Mouse (Mus musculus): Measurements from ENCODE around the gene Plet1. TPM values are rescaled to one million over a fixed set of nuclear protein-coding genes. Genes with fewer than 3 reads are reported as not detected.

Plet1 gene
- polyA plus RNA-seq, 1 experiment from 2014 or later = 1.1 TPM

- no peak overlapping the region for H3K4me2 ChIP-seq (replicated peaks)
- no peak for ATAC-seq (ENCODE audit: low FRiP score)
- H3K27ac ChIP-seq = no peak overlapping the region
- 90% methylated on average over 5 of the region's 5 CpGs for WGBS
- no peaks in the 10 kb centered on the region for H3K27me3 ChIP-seq
- no peaks in the 10 kb centered on the region for H3K9me3 ChIP-seq (replicated peaks)
- peaks cover 9% of the 10 kb centered on the region for H3K36me3 ChIP-seq
- no peak overlapping the region for H3K9ac ChIP-seq
- no peak overlapping the region for H3K4me3 ChIP-seq
- peaks cover 6% of the 10 kb centered on the region for H3K4me1 ChIP-seq
These were observed 28.2 kb downstream of the Plet1 start for GRCm38 (mm10) chr9:50522574-50522973.

GRCm38 (mm10) chr9:50524936-50525335 lies 30.6 kb downstream of the Plet1 start:
- no peak for ATAC-seq (ENCODE audit: low FRiP score)
- Histone ChIP-seq H3K27me3 (no peaks in the 10 kb centered on the region), H3K9ac (no peak overlapping the region), H3K27ac (no peak overlapping the region), H3K9me3 (replicated peaks) (no peaks in the 10 kb centered on the region), H3K36me3 (peaks cover 9% of the 10 kb centered on the region), H3K4me2 (replicated peaks) (no peak overlapping the region), H3K4me1 (peaks cover 11% of the 10 kb centered on the region), H3K4me3 (no peak overlapping the region)
- WGBS = 86% methylated on average over 5 of the region's 5 CpGs

GRCm38 (mm10) chr9:50525585-50525984 lies 31.3 kb downstream of the Plet1 start:
- H3K27me3 ChIP-seq = no peaks in the 10 kb centered on the region
- no peak overlapping the region for H3K27ac ChIP-seq
- H3K9ac ChIP-seq = no peak overlapping the region
- no peak overlapping the region for H3K4me2 ChIP-seq (replicated peaks)
- H3K4me3 ChIP-seq = no peak overlapping the region
- peaks cover 9% of the 10 kb centered on the region for H3K36me3 ChIP-seq
- ATAC-seq (ENCODE audit: low FRiP score) = no peak
- WGBS = 77% methylated on average over 5 of the region's 5 CpGs
- H3K9me3 ChIP-seq (replicated peaks) = no peaks in the 10 kb centered on the region
- H3K4me1 ChIP-seq = peaks cover 11% of the 10 kb centered on the region

GRCm38 (mm10) chr9:50527860-50528259 lies 33.5 kb downstream of the Plet1 start:
- peak overlapping the region; percentile 59 for H3K4me2 ChIP-seq (replicated peaks)
- H3K36me3 ChIP-seq = no peaks in the 10 kb centered on the region; the same call in 1 of the 2 replicates
- H3K9me3 ChIP-seq (replicated peaks) = no peaks in the 10 kb centered on the region
- ATAC-seq (ENCODE audit: low FRiP score) = peak; percentile 20
- no peak overlapping the region for H3K27ac ChIP-seq
- H3K27me3 ChIP-seq = no peaks in the 10 kb centered on the region
- H3K9ac ChIP-seq = peak overlapping the region; percentile 72
- 45% methylated on average over 7 of the region's 7 CpGs for WGBS
- H3K4me1 ChIP-seq = peaks cover 11% of the 10 kb centered on the region
- H3K4me3 ChIP-seq = peak overlapping the region; percentile 78

GRCm38 (mm10) chr9:50528293-50528892 lies 34.1 kb downstream of the Plet1 start, which contains the start of gene Pts:
Gene Pts (minus strand): TSS chr9:50528724.
- WGBS = 1% methylated on average over 54 of the region's 54 CpGs
- Histone ChIP-seq H3K9ac (peak within 1 kb of the TSS; percentile 72), H3K27ac (peak within 1 kb of the TSS; percentile 78; the same call in 1 of the 2 replicates), H3K4me1 (peaks cover 11% of the 10 kb centered on the region), H3K4me3 (peak within 1 kb of the TSS; percentile 78), H3K4me2 (replicated peaks) (peak within 1 kb of the TSS; percentile 59), H3K27me3 (no peaks in the 10 kb centered on the region), H3K36me3 (no peaks in the 10 kb centered on the region; the same call in 1 of the 2 replicates), H3K9me3 (replicated peaks) (no peaks in the 10 kb centered on the region)
- ATAC-seq (ENCODE audit: low FRiP score) = peak; percentile 99

- H3K4me2 ChIP-seq (replicated peaks) = no peak overlapping the region
- H3K9ac ChIP-seq = no peak overlapping the region
- H3K9me3 ChIP-seq (replicated peaks) = no peaks in the 10 kb centered on the region
- H3K27ac ChIP-seq = no peak overlapping the region
- no peak for ATAC-seq (ENCODE audit: low FRiP score)
- H3K4me1 ChIP-seq = peaks cover 11% of the 10 kb centered on the region
- no peak overlapping the region for H3K4me3 ChIP-seq
- WGBS = 45% methylated on average over 2 of the region's 2 CpGs
- H3K27me3 ChIP-seq = no peaks in the 10 kb centered on the region
- H3K36me3 ChIP-seq = no peaks in the 10 kb centered on the region
These were observed 36.6 kb downstream of the Plet1 start for GRCm38 (mm10) chr9:50530890-50531289.

GRCm38 (mm10) chr9:50533328-50533727 lies 39.0 kb downstream of the Plet1 start:
- no peak overlapping the region for H3K4me2 ChIP-seq (replicated peaks)
- no peak for ATAC-seq (ENCODE audit: low FRiP score)

GRCm38 (mm10) chr9:50533791-50534190 lies 39.5 kb downstream of the Plet1 start:
- Histone ChIP-seq H3K4me1 (no peaks in the 10 kb centered on the region), H3K9ac (no peak overlapping the region), H3K27ac (no peak overlapping the region), H3K9me3 (replicated peaks) (no peaks in the 10 kb centered on the region), H3K27me3 (no peaks in the 10 kb centered on the region), H3K36me3 (no peaks in the 10 kb centered on the region), H3K4me2 (replicated peaks) (no peak overlapping the region), H3K4me3 (no peak overlapping the region)
- WGBS = 83% methylated on average over 3 of the region's 3 CpGs
- no peak for ATAC-seq (ENCODE audit: low FRiP score)

More at GRCm38 (mm10) chr9:50533328-50533727, 39.0 kb downstream of the Plet1 start:
- Histone ChIP-seq H3K4me1 (no peaks in the 10 kb centered on the region), H3K9me3 (replicated peaks) (no peaks in the 10 kb centered on the region), H3K27me3 (no peaks in the 10 kb centered on the region), H3K36me3 (no peaks in the 10 kb centered on the region), H3K27ac (no peak overlapping the region), H3K4me3 (no peak overlapping the region), H3K9ac (no peak overlapping the region)
- WGBS = 87% methylated on average over 11 of the region's 11 CpGs

GRCm38 (mm10) chr9:50535930-50536329 lies 41.6 kb downstream of the Plet1 start:
- no peaks in the 10 kb centered on the region for H3K36me3 ChIP-seq
- H3K9ac ChIP-seq = no peak overlapping the region
- H3K9me3 ChIP-seq (replicated peaks) = no peaks in the 10 kb centered on the region
- H3K27me3 ChIP-seq = no peaks in the 10 kb centered on the region
- ATAC-seq (ENCODE audit: low FRiP score) = no peak
- no peak overlapping the region for H3K27ac ChIP-seq
- WGBS = 85% methylated on average over 5 of the region's 5 CpGs
- H3K4me1 ChIP-seq = no peaks in the 10 kb centered on the region
- H3K4me2 ChIP-seq (replicated peaks) = no peak overlapping the region
- H3K4me3 ChIP-seq = no peak overlapping the region

- H3K4me1 ChIP-seq = no peaks in the 10 kb centered on the region
- no peaks in the 10 kb centered on the region for H3K36me3 ChIP-seq
- H3K4me2 ChIP-seq (replicated peaks) = no peak overlapping the region
- ATAC-seq (ENCODE audit: low FRiP score) = no peak
- no peak overlapping the region for H3K4me3 ChIP-seq
- 80% methylated on average over 7 of the region's 7 CpGs for WGBS
- no peak overlapping the region for H3K27ac ChIP-seq
- no peak overlapping the region for H3K9ac ChIP-seq
- H3K9me3 ChIP-seq (replicated peaks) = no peaks in the 10 kb centered on the region
- H3K27me3 ChIP-seq = no peaks in the 10 kb centered on the region
These were observed 42.3 kb downstream of the Plet1 start for GRCm38 (mm10) chr9:50536603-50537135.

GRCm38 (mm10) chr9:50537295-50537694 lies 43.0 kb downstream of the Plet1 start:
- Histone ChIP-seq H3K4me2 (replicated peaks) (no peak overlapping the region), H3K27me3 (no peaks in the 10 kb centered on the region), H3K4me1 (no peaks in the 10 kb centered on the region), H3K4me3 (no peak overlapping the region), H3K9me3 (replicated peaks) (no peaks in the 10 kb centered on the region), H3K27ac (no peak overlapping the region), H3K9ac (no peak overlapping the region), H3K36me3 (no peaks in the 10 kb centered on the region)
- no peak for ATAC-seq (ENCODE audit: low FRiP score)
- 72% methylated on average over 4 of the region's 4 CpGs for WGBS

- ATAC-seq (ENCODE audit: low FRiP score) = no peak
- H3K4me1 ChIP-seq = no peaks in the 10 kb centered on the region
- H3K27me3 ChIP-seq = no peaks in the 10 kb centered on the region
- H3K4me3 ChIP-seq = no peak overlapping the region
- no peak overlapping the region for H3K9ac ChIP-seq
- H3K27ac ChIP-seq = no peak overlapping the region
- 80% methylated on average over 7 of the region's 7 CpGs for WGBS
- no peaks in the 10 kb centered on the region for H3K36me3 ChIP-seq
- no peak overlapping the region for H3K4me2 ChIP-seq (replicated peaks)
- no peaks in the 10 kb centered on the region for H3K9me3 ChIP-seq (replicated peaks)
These were observed 45.8 kb downstream of the Plet1 start for GRCm38 (mm10) chr9:50540170-50540569.

- Histone ChIP-seq H3K27me3 (no peaks in the 10 kb centered on the region), H3K9ac (no peak overlapping the region), H3K4me3 (no peak overlapping the region), H3K27ac (no peak overlapping the region), H3K4me2 (replicated peaks) (no peak overlapping the region), H3K9me3 (replicated peaks) (no peaks in the 10 kb centered on the region), H3K36me3 (no peaks in the 10 kb centered on the region), H3K4me1 (no peaks in the 10 kb centered on the region)
- ATAC-seq (ENCODE audit: low FRiP score) = no peak
- 80% methylated on average over 9 of the region's 9 CpGs for WGBS
These were observed 48.1 kb downstream of the Plet1 start for GRCm38 (mm10) chr9:50542401-50542800.

Measured in hindbrain, embryonic 12.5 days (tissue).